Mouse (Mus musculus): ENCODE data around the gene Mybpc2.

Gene Mybpc2

GRCm38 (mm10) chr7:44498922-44499321 is 25.5 kb downstream of the Mybpc2 start:
- H3K9me3 ChIP-seq (ENCODE audit: low read length), result no peaks in the 10 kb centered on the region
- H3K4me1 ChIP-seq (replicated peaks; ENCODE audit: low read depth, low read length), result peaks cover 69% of the 10 kb centered on the region
- H3K4me3 ChIP-seq (replicated peaks; ENCODE audit: low read length), result no peak overlapping the region; the same call in 1 of the 2 replicates
- H3K36me3 ChIP-seq (ENCODE audit: insufficient read depth, low read length), result peaks cover 9% of the 10 kb centered on the region
- H3K27me3 ChIP-seq (ENCODE audit: insufficient read depth, low read length), result no peaks in the 10 kb centered on the region
- TF ChIP-seq POU5F1 (IDR thresholded peaks at IDR 0.05; ENCODE audit: borderline replicate concordance, low read length) (no peak), NANOG (IDR thresholded peaks at IDR 0.05; ENCODE audit: borderline replicate concordance, low read length) (no peak), CTCF (conservative IDR thresholded peaks at IDR 0.05; ENCODE audit: low read length) (no peak)

GRCm38 (mm10) chr7:44497361-44498055 is 26.9 kb downstream of the Mybpc2 start:
- no peaks in the 10 kb centered on the region for H3K9me3 ChIP-seq (ENCODE audit: low read length)
- peaks cover 23% of the 10 kb centered on the region for H3K36me3 ChIP-seq (ENCODE audit: insufficient read depth, low read length)
- peak overlapping the region; percentile 91 for H3K4me3 ChIP-seq (replicated peaks; ENCODE audit: low read length)
- peaks cover 71% of the 10 kb centered on the region for H3K4me1 ChIP-seq (replicated peaks; ENCODE audit: low read depth, low read length)
- no peaks in the 10 kb centered on the region for H3K27me3 ChIP-seq (ENCODE audit: insufficient read depth, low read length)
- TF ChIP-seq POU5F1 (IDR thresholded peaks at IDR 0.05; ENCODE audit: borderline replicate concordance, low read length) (no peak), NANOG (IDR thresholded peaks at IDR 0.05; ENCODE audit: borderline replicate concordance, low read length) (no peak), CTCF (conservative IDR thresholded peaks at IDR 0.05; ENCODE audit: low read length) (no peak)

- no peaks in the 10 kb centered on the region for H3K27me3 ChIP-seq (ENCODE audit: insufficient read depth, low read length)
- H3K4me3 ChIP-seq (replicated peaks; ENCODE audit: low read length), result peak overlapping the region; percentile 91
- TF ChIP-seq CTCF (conservative IDR thresholded peaks at IDR 0.05; ENCODE audit: low read length) (no peak), POU5F1 (IDR thresholded peaks at IDR 0.05; ENCODE audit: borderline replicate concordance, low read length) (no peak), NANOG (IDR thresholded peaks at IDR 0.05; ENCODE audit: borderline replicate concordance, low read length) (no peak)
- peaks cover 79% of the 10 kb centered on the region for H3K4me1 ChIP-seq (replicated peaks; ENCODE audit: low read depth, low read length)
- H3K9me3 ChIP-seq (ENCODE audit: low read length), result no peaks in the 10 kb centered on the region
- peaks cover 31% of the 10 kb centered on the region for H3K36me3 ChIP-seq (ENCODE audit: insufficient read depth, low read length)
Observed at GRCm38 (mm10) chr7:44496771-44497109, 27.7 kb downstream of the Mybpc2 start.

DNA sequence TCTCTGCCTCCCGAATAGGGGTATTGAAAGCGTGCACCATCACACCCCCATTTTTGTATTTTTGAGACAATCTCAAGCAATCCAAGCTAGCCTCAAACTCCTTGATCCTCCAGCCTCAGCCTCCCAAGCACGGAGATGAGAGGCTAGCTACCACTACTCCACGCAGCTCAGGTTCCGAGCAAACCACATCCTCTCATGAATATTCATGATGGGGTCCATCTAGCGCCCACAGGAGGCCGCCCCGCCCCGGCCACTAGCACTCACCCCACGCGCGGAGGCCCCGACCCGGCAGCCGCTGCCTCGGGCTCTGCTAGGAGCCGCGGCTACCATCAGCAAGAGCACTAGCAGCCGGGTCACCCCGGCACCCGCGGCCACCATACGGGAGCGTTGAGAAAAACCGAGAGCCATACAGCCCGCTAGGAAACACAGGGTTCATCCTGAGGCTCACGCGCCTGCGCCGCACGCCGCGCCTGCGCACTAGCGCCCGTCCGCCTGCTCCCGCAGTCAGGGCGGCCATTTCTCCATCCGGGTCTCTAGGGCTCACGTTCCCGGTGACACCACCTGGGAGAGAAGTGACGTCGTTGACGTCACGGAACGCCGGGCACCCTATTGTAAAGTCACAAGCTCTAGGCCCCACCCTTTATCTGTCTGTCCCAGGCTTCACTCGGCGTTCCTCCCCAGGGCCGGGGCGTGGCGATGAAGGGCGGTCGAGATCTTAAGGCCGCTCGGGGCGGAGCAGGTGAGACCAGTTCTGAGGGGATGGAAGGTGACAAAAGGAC is 28.3 kb downstream of the Mybpc2 start, which contains the start of the genes Emc10 and Fam71e1:
Gene Emc10, minus strand, starts transcription at position 538 of the 779 bp plus-strand sequence.
Gene Fam71e1, plus strand, starts transcription at position 590 of the 779 bp plus-strand sequence.
- TF ChIP-seq POU5F1 (IDR thresholded peaks at IDR 0.05; ENCODE audit: borderline replicate concordance, low read length) (no peak; the same call in 1 of the 2 replicates), NANOG (IDR thresholded peaks at IDR 0.05; ENCODE audit: borderline replicate concordance, low read length) (no peak), CTCF (conservative IDR thresholded peaks at IDR 0.05; ENCODE audit: low read length) (no peak)
- H3K4me1 ChIP-seq (replicated peaks; ENCODE audit: low read depth, low read length), result peaks cover 78% of the 10 kb centered on the region
- peaks cover 36% of the 10 kb centered on the region for H3K36me3 ChIP-seq (ENCODE audit: insufficient read depth, low read length)
- H3K9me3 ChIP-seq (ENCODE audit: low read length), result no peaks in the 10 kb centered on the region
- peak within 1 kb of the TSS; percentile 91 for H3K4me3 ChIP-seq (replicated peaks; ENCODE audit: low read length)
- H3K27me3 ChIP-seq (ENCODE audit: insufficient read depth, low read length), result no peaks in the 10 kb centered on the region

DNA sequence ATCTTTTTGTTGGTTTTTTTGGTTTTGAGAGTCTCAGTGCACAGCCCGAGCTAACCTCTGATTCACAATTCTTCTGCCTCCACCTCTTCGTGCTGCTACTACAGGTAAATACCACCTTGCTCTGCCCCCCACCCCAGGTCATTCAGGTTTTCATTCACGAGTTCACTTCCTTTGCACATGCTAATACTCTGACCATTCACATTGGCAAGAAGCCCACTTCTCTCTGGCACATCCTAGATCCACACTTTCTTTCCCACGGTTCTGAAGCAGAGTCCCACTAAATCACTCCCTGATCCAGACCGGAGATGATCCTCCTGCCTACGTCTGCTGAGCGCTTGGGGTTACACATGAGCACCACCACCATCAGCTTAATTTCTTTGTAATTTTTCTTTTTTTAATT is 29.4 kb downstream of the Mybpc2 start:
- H3K4me3 ChIP-seq (replicated peaks; ENCODE audit: low read length), result peak overlapping the region; percentile 91
- no peak for TF ChIP-seq CTCF (conservative IDR thresholded peaks at IDR 0.05; ENCODE audit: low read length)
- TF ChIP-seq POU5F1 (IDR thresholded peaks at IDR 0.05; ENCODE audit: borderline replicate concordance, low read length), result no peak
- no peak for TF ChIP-seq NANOG (IDR thresholded peaks at IDR 0.05; ENCODE audit: borderline replicate concordance, low read length)
- peaks cover 47% of the 10 kb centered on the region for H3K36me3 ChIP-seq (ENCODE audit: insufficient read depth, low read length)
- H3K27me3 ChIP-seq (ENCODE audit: insufficient read depth, low read length), result no peaks in the 10 kb centered on the region
- no peaks in the 10 kb centered on the region for H3K9me3 ChIP-seq (ENCODE audit: low read length)
- peaks cover 67% of the 10 kb centered on the region for H3K4me1 ChIP-seq (replicated peaks; ENCODE audit: low read depth, low read length)

GRCm38 (mm10) chr7:44494681-44495080 is 29.8 kb downstream of the Mybpc2 start:
- Histone ChIP-seq H3K9me3 (ENCODE audit: low read length) (no peaks in the 10 kb centered on the region), H3K4me1 (replicated peaks; ENCODE audit: low read depth, low read length) (peaks cover 63% of the 10 kb centered on the region)
- no peak for TF ChIP-seq POU5F1 (IDR thresholded peaks at IDR 0.05; ENCODE audit: borderline replicate concordance, low read length)
- no peak for TF ChIP-seq NANOG (IDR thresholded peaks at IDR 0.05; ENCODE audit: borderline replicate concordance, low read length)
- TF ChIP-seq CTCF (conservative IDR thresholded peaks at IDR 0.05; ENCODE audit: low read length), result no peak

GRCm38 (mm10) chr7:44492166-44492826 is 32.2 kb downstream of the Mybpc2 start:
- TF ChIP-seq CTCF (conservative IDR thresholded peaks at IDR 0.05; ENCODE audit: low read length), result no peak
- TF ChIP-seq POU5F1 (IDR thresholded peaks at IDR 0.05; ENCODE audit: borderline replicate concordance, low read length), result no peak
- TF ChIP-seq NANOG (IDR thresholded peaks at IDR 0.05; ENCODE audit: borderline replicate concordance, low read length), result no peak

More at GRCm38 (mm10) chr7:44494681-44495080, 29.8 kb downstream of the Mybpc2 start:
- H3K4me3 ChIP-seq (replicated peaks; ENCODE audit: low read length), result peak overlapping the region; percentile 91
- peaks cover 51% of the 10 kb centered on the region for H3K36me3 ChIP-seq (ENCODE audit: insufficient read depth, low read length)
- H3K27me3 ChIP-seq (ENCODE audit: insufficient read depth, low read length), result no peaks in the 10 kb centered on the region

GRCm38 (mm10) chr7:44491391-44491790 is 33.1 kb downstream of the Mybpc2 start:
- H3K4me3 ChIP-seq (replicated peaks; ENCODE audit: low read length), result no peak overlapping the region
- no peaks in the 10 kb centered on the region for H3K27me3 ChIP-seq (ENCODE audit: insufficient read depth, low read length)
- peaks cover 75% of the 10 kb centered on the region for H3K36me3 ChIP-seq (ENCODE audit: insufficient read depth, low read length)
- peaks cover 59% of the 10 kb centered on the region for H3K4me1 ChIP-seq (replicated peaks; ENCODE audit: low read depth, low read length)
- no peak for TF ChIP-seq CTCF (conservative IDR thresholded peaks at IDR 0.05; ENCODE audit: low read length)
- no peaks in the 10 kb centered on the region for H3K9me3 ChIP-seq (ENCODE audit: low read length)

More at GRCm38 (mm10) chr7:44492166-44492826, 32.2 kb downstream of the Mybpc2 start:
- Histone ChIP-seq H3K4me1 (replicated peaks; ENCODE audit: low read depth, low read length) (peaks cover 52% of the 10 kb centered on the region), H3K9me3 (ENCODE audit: low read length) (no peaks in the 10 kb centered on the region), H3K36me3 (ENCODE audit: insufficient read depth, low read length) (peaks cover 67% of the 10 kb centered on the region), H3K27me3 (ENCODE audit: insufficient read depth, low read length) (no peaks in the 10 kb centered on the region), H3K4me3 (replicated peaks; ENCODE audit: low read length) (0 out of 2 replicates have a peak overlapping the region, but pooled peaks have one; percentile 10)
